Mouse (Mus musculus): ENCODE data around the gene Nip7. TPM values are rescaled to one million over a fixed set of nuclear protein-coding genes. Genes with fewer than 3 reads are reported as not detected.
"Not testable (repeated sequence)": the region's sequence is repeated elsewhere in the genome, so short reads cannot be mapped to it uniquely, and the experiment has no call there.

The Nip7 gene
- polyA plus RNA-seq (2017; shearing (Covaris generic)): 10 to 100 TPM; 63.5 to 84.9 TPM

DNA sequence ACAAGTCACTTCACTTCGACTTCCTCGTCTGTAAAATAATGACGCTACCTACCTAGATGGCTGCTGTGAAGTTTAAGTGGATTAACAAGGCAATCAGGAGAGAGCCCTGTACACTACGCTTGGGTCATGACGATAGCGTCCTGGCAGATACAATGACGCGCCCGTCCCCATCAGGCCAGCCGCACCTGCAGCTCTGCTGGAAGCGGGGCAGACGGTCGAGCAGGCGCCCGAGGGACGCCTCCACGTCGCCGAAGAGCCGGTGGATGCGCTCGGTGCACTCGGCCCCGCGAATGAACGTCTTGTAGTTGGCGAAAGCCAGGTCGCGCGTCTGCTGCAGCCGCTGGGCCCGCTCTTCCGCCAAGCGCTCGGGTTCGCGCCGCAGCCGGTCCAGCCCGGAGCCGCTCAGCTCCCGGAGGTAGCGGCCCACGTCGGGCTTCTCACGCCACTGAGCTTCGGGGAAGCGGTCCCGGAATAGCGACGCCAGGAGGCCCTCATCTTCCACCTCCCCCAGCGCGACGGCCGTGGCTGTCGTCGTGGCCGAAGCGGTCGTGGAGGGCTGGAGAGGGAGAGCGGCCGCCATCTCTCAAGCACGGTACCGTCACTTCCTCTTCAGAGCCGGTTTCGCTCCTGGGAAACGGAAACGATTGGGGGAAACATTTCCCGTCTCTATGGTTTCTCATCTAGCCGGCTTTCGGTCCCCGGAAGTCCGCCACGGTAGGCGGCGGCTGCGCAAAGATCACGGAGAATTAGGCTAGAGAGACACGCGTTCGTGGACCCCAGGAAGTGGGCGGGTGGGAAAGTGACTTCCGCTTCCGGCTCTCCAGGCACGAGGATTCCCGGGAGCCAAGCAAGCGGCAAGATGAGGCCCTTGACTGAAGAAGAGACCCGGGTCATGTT, at the start of gene Nip7, which contains the start of gene Cog8:
Gene Nip7, plus strand, starts transcription at position 802 of the 897 bp plus-strand sequence.
Gene Cog8, minus strand, starts transcription at position 614 of the 897 bp plus-strand sequence.
- peak; percentile 98 for ATAC-seq

DNA sequence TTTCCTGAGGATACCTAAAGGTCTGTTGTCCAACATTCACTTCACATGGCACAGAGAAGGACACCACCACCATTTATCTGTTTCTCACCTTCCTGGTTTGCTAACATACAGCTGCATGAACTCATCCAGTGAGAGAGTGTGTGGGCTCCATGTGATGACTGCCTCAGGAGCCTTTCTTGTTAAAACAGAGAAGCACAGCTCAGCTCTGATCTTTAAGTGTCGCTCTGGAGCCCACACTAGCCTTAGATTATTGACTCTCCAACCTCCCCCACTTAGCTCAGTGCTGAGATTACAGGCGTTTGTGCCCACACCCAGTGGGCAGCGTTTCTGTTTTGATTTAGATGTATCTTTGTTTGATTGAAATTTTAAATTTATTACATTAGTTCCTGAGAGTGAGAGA, 48.9 kb upstream of the Nip7 start:
- ATAC-seq: no peak

DNA sequence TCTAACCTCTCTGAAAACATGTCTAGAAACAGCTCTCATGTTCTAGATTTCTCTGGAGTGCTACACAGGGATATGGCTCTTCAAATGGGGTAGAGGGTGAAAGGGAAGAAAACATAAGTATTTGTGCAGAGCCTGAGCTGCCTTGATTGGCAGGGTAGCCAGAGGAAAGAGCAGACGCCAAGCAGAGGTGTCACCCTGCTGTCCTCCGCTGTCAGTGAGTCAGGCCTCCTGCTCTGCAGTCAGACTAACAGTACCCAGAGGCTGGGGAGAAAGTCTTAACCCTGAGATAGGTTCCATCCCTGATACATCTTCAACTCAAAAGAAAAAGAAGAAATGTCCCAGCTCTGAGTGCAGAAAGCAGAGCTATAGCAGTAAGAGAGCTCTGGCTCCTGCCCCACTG, 44.0 kb upstream of the Nip7 start:
- no peak for ATAC-seq

GRCm38 (mm10) chr8:107014915-107015314, 41.8 kb upstream of the Nip7 start:
- no peak for ATAC-seq

DNA sequence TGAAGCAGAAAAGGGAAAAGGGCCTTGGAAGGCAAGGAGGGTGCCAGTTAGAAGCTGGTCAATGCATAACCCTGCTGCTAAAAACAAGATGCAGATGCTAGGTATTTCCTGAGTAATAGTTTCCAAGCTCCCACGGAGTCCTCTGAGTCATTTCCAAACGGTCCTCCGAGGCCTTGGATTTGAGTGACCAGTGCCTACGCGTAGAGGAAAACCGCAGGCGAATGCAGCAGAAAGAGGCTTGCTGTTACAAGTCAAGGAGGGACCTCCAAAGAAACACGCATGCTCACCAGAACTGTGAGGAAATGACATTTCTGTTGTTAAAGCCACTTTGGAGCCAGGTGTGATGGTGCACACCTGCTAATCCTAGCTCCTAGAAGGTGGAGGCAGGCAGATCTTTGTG, 33.2 kb upstream of the Nip7 start:
- ATAC-seq: no peak

DNA sequence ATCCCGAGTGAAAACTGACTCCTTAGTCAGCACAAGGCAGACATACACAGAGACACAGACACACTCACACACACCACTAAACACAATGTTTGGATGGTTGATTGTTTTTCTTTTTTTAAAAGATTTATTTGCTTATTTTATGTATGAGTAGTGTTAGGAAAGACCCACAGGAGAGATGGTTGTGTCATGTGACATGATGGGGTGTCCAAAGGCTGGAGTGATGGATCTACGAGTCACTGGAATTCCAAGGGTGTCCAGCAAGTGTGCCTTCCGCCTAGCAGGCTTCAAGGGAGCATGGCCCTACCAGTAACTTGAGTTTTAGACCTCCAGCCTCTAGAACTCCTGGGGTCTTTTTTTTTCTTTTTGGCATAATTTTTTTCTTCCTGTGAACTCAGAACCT, 27.4 kb upstream of the Nip7 start:
- ATAC-seq: no peak

GRCm38 (mm10) chr8:107030058-107030457, 26.6 kb upstream of the Nip7 start:
- no peak for ATAC-seq

- peak; percentile 92 for ATAC-seq
Measured at GRCm38 (mm10) chr8:107030650-107031576, 25.8 kb upstream of the Nip7 start, which contains the start of gene Vps4a. TSS of gene Vps4a (plus strand) at chr8:107031222.

DNA sequence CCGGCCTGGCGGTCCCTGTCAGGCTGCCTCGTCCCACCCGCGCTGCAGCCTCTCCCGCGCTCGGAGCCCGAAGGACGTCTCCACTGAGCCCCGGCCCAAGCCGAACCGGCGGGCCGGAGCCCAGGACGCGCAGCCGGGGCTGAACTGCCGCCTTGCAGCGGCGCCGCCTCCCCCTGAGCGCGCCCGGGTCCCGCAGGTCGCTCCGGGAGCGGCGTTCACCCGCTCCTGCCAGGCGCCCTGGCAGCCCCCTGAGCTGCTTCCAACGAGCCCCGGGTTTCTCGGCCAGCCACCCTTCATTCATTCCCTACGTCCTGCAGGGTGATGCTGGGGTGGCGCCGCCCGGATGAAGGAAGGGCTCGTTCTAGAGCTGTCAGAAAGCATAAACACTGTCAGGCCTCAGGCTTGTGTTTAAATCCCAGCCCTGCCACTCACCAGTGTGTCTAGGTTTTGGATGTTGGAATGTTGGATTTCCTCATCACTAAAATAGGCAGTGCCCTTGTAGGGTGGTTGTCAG, 25.0 kb upstream of the Nip7 start:
- ATAC-seq: peak; percentile 52

DNA sequence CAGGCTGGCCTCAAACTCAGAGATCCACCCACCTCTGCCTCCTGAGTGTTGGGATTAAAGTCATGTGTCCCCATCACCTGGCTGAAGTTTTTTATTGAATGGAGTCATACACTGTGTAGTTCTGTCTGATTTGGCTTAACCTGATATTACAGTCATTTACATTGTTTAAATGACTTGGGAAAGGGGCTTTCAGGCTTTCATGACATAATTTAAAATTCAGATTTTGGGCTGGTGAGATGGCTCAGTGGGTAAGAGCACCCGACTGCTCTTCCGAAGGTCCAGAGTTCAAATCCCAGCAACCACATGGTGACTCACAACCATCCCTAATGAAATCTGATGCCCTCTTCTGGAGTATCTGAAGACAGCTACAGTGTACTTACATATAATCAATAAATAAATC, 23.1 kb upstream of the Nip7 start:
- ATAC-seq: not testable (repeated sequence)

DNA sequence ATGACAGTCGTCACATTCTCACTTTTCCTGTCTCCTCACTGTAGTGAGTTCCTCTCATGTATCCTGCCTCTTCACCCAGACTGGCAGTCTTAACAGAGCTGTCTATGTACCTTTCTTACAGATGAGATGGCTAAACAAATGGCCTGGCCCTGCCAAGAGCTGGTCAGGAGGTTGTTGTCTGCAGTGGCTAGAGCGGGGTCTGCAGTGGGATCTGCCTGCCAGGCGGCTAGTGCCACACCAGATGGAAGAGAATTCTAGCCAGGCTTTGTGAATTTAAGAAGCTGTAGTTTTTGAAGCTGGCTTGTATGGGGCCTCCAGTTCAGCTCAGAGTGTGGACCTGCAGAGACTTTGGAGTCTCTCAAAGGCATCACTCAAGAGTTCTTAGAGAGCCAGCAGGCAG, 21.0 kb upstream of the Nip7 start:
- no peak for ATAC-seq

GRCm38 (mm10) chr8:107036626-107037025, 20.1 kb upstream of the Nip7 start:
- ATAC-seq: no peak

GRCm38 (mm10) chr8:107040632-107041031, 16.0 kb upstream of the Nip7 start:
- no peak for ATAC-seq

DNA sequence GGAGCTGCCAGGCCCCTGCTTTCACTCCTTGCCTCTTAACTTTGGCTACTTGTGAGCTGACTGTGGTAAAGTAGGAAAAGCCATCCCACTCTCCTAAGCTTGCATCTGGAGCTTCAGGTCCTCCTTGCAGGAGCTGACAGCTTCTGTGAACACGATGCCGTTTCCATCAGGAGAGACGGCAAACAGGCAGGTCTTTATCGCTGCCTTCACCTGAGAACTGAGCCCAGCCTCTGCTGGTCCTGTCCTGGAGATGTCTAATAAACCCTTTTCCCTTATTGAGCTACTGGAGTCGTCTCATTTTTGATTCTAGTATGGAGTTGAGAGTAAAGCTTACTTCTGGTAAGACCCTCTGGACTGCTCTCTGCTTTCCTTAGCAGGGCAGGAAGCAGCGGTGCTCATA, 11.2 kb upstream of the Nip7 start:
- no peak for ATAC-seq

DNA sequence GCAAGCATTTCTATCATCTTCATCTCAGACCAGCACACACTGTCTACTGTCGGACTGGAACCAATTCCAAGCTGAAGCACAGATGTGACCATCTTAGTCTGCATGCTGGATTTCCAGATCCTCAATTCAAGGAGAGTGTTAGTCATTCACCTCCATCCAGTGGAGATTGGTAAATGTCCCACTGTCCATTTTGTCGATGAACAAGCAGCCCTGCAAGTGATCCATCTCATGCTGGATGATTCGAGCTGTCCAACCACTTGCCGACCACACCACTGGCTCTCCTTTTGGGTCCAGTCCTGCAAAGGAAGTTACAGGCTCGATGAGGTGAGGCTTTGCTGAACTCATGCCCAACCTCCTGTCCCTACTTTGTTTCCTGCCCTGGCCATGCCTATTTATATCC, 9.7 kb upstream of the Nip7 start:
- no peak for ATAC-seq

- ATAC-seq: peak; percentile 78
Measured at GRCm38 (mm10) chr8:107048061-107048941, 8.4 kb upstream of the Nip7 start, which contains the start of gene Pdf. TSS of gene Pdf (minus strand) at chr8:107048614.

GRCm38 (mm10) chr8:107049480-107049879, 7.2 kb upstream of the Nip7 start:
- no peak for ATAC-seq

- no peak for ATAC-seq
Measured at GRCm38 (mm10) chr8:107052046-107052445, 4.6 kb upstream of the Nip7 start.

GRCm38 (mm10) chr8:107056973-107057369, 294 bp downstream of the Nip7 start:
- no peak for ATAC-seq

DNA sequence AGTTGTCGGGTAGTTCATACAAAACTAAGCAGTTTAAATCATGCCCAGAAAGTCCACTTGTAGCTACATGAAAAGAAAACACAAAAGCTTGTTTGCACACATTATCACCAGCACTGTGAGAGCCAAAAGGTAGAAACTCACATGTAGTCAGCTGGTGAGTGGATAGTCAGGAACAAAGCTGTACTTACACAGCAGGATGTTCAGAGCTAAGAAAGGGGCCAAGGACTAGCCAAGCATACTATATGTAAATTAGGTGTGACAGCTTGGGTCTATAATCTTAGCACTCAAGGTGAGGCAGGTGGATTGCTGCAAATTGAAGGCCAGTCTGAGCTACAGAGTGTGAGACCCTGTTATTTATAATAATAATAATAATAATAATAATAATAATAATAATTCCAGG, 5.9 kb downstream of the Nip7 start:
- ATAC-seq: no peak

- no peak for ATAC-seq
Measured at GRCm38 (mm10) chr8:107065511-107066496, 9.1 kb downstream of the Nip7 start, which contains the start of gene Tmed6. TSS of gene Tmed6 (minus strand) at chr8:107065644.
